Mouse (Mus musculus) megakaryocyte, embryonic 14.5 days (primary cell): ENCODE measurements around the gene Lamb3. TPM values are rescaled to one million over a fixed set of nuclear protein-coding genes. Genes with fewer than 3 reads are reported as not detected.

Experiments used
- H3K27me3 ChIP-seq: replicated peaks from 2 replicates; pipeline ENCODE3; 2012; ENCODE audit warnings: inconsistent platforms
- H3K36me3 ChIP-seq: replicated peaks from 2 replicates; pipeline ENCODE3; 2012; ENCODE audit warnings: low read length, inconsistent platforms, mixed read lengths
- H3K4me1 ChIP-seq: 2 replicates; pipeline ENCODE4 v1.6.1; 2012; ENCODE audit warnings: inconsistent platforms
- H3K4me3 ChIP-seq: replicated peaks from 2 replicates; pipeline ENCODE3; 2012; ENCODE audit warnings: moderate library complexity, mild to moderate bottlenecking, inconsistent platforms
- H3K9me3 ChIP-seq: 2 replicates; pipeline ENCODE4 v1.6.1; 2012; ENCODE audit warnings: inconsistent platforms
- FLI1 ChIP-seq: IDR thresholded peaks from 2 replicates; pipeline ENCODE4 v1.6.1; 2012; ENCODE audit warnings: low read length, inconsistent platforms, mixed read lengths
- GATA1 ChIP-seq: IDR thresholded peaks from 3 replicates; pipeline ENCODE4 v1.6.1; 2012; ENCODE audit warnings: mixed read lengths, low read length, inconsistent platforms, borderline replicate concordance
- polyA plus RNA-seq: library from polyadenylated mRNA; stranded (reverse); fragments of >175 nt; gene quantifications from 2 replicates; pipeline ENCODE4 v1.2.3, GENCODE M21; 2012; ENCODE audit warnings: low replicate concordance; ENCODE audit not compliant: insufficient read depth

The Lamb3 gene
- polyA plus RNA-seq, 1 experiment, result 0.31 TPM

DNA sequence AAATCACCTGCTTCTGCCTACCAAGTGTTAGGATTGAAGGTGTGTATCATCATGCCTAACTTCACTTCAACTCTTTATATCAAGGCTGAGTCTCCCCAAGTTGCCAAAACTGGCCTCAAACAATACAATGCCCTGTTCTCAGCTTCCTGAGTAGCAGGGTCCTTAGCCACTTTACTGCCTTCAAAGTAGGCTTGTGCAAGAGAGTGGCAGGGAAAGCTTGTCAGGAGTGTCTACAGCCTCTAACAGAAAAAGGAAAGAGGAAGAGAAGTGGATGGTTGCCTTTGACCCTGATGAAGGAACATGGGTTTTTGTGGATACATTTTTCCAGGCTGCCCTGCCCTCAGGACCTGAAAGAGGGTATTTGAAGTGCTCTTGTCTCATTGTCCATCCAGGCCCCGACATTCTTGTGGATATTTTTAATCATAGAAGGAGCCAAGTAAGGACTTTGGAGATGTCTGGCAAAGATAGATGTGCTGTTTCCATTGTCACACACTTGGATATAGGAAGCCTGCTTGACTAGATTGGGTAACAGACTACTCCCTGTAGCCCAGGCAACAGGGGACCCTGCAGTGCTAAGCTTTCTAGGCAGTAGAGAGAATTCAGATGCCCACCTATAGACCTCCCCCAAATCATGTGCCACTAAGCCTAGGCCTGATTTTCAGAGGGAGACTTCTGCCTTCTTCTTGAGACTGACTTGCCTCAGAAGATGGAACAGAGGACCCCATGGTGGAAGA lies 102.5 kb downstream of the Lamb3 start:
- H3K4me3 ChIP-seq, result no peak overlapping the region

DNA sequence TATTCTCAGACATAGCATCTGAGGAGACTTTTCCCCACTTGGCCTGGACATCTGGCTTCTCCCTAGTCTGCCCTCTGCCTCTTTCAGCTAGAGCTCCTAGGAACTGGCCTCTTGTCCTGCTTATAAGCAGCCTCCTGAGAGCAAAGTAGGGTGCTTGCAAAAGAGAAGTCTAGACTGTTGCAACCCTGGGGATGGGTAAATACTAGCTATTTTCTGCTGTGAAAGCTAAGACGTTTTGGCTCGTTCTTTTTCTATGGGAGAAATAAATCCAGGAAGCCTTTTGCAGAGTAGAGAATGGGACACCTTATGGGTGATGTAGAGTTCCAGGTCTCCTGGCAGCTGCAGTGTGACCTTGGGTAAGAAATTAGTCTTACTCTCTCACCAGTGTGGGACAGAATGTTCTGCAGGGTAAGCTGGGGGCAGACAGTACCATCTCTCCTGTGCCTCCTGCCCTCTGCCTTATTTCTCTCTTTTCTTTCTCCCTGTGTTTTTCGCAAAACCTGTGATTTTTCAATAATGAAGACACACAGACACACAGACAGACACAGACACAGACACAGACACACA lies 103.1 kb downstream of the Lamb3 start:
- Histone ChIP-seq H3K27me3 (peaks cover 27% of the 10 kb centered on the region), H3K4me1 (no peaks in the 10 kb centered on the region), H3K36me3 (no peaks in the 10 kb centered on the region), H3K4me3 (no peak overlapping the region), H3K9me3 (no peaks in the 10 kb centered on the region)
- TF ChIP-seq GATA1 (no peak), FLI1 (no peak)

More for the DNA sequence above, 102.5 kb downstream of the Lamb3 start:
- H3K4me1 ChIP-seq, result no peaks in the 10 kb centered on the region
- H3K36me3 ChIP-seq, result no peaks in the 10 kb centered on the region
- H3K9me3 ChIP-seq, result no peaks in the 10 kb centered on the region
- TF ChIP-seq FLI1 (no peak), GATA1 (no peak)
- peaks cover 24% of the 10 kb centered on the region for H3K27me3 ChIP-seq

DNA sequence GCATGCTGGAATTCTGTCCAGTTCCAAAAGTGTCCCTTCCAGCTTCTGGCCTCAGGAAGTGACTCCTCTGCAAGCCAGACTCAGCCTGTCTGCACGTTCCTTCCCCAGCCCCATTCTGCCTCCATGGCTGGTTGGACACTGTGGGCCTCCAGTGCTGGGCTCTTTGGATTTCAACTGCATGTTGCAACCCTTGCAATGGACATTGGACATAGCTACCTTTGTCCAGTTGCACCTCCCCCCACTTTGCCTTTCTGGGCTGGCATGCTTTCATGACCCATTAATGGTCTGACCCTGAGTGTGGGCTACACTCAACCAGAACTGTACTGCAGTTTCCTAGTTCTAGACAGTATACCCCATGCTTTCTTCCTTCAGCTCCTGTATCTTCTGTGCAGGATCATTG lies 104.1 kb downstream of the Lamb3 start:
- Histone ChIP-seq H3K36me3 (no peaks in the 10 kb centered on the region), H3K9me3 (no peaks in the 10 kb centered on the region), H3K4me1 (no peaks in the 10 kb centered on the region; the same call in 1 of the 2 replicates), H3K4me3 (no peak overlapping the region), H3K27me3 (peaks cover 32% of the 10 kb centered on the region)
- TF ChIP-seq FLI1 (no peak), GATA1 (no peak)

DNA sequence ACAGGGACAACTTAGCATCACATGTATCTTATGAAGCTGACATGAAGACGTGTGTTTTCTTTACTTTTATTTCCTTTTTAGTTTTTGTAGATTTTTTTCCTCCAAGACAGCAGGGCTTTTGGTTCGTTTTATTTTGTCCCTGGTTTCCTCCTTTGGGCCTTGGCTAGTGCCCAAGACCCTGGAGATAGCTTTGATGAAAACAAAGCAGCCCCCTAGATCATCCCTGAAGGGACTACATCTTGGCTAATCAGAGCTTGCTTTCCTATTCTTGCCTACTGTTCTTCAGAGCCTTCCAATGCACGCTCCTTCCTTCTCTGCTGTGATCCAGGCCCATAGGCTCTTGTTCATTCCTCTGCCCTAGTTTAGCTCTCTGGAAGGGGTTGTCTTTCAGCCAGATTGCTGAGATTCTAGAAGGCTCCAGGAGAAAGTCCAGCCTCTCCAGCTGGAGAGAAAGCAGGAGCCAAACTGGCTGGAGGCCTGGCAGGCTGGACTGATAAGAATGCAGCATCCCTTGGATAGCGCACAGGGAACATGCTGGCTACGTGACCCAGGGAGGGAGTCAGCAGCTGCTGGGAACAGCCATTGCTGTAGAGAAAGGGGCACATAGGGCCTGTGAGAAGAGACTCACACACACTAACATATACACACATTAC lies 108.3 kb downstream of the Lamb3 start:
- Histone ChIP-seq H3K4me3 (no peak overlapping the region), H3K4me1 (no peaks in the 10 kb centered on the region; the same call in 1 of the 2 replicates), H3K36me3 (no peaks in the 10 kb centered on the region), H3K27me3 (peaks cover 48% of the 10 kb centered on the region), H3K9me3 (no peaks in the 10 kb centered on the region)
- TF ChIP-seq FLI1 (no peak), GATA1 (no peak)

DNA sequence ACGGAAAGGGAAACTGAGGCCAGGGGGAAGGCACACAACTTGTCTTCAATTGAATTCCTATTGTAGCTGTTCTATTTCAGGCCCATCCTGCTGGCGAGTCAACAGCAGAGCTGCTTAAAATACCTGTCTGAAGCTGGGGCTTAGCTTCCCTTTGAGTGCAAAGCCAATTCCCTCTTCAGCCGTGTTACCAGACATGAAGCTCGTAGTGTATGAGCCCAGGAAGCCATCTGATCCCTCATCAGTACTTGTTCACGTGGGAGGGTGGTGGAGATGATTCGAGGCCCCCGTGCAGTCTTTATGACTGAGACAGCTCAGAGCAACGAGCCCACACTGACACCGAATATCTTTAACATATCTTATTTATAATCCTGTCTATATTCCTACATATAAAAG lies 108.9 kb downstream of the Lamb3 start:
- H3K4me1 ChIP-seq, result no peaks in the 10 kb centered on the region; the same call in 1 of the 2 replicates
- H3K36me3 ChIP-seq, result no peaks in the 10 kb centered on the region
- H3K4me3 ChIP-seq, result no peak overlapping the region
- H3K27me3 ChIP-seq, result peaks cover 48% of the 10 kb centered on the region
- TF ChIP-seq FLI1, result no peak
- TF ChIP-seq GATA1, result no peak
- no peaks in the 10 kb centered on the region for H3K9me3 ChIP-seq

DNA sequence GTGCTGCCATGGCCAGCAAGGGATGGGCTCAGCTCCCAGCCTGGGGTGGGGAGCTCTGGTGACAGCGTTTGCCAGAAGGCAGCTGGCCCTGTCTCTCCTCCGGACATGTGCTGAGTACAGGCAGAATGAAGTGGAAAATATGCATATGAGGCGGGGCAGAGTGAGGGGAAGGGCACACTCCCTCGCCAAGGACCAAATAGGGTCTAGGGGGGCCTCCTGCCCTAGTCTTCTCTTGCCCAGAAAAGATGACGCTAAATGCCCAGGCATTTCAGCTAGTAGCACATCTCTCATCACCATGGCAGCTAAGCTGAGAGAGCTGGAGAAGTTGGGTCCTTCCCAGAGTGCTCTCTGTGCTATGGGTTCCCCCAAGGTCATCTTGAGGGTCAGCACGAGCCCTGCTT lies 109.7 kb downstream of the Lamb3 start:
- no peaks in the 10 kb centered on the region for H3K36me3 ChIP-seq
- no peaks in the 10 kb centered on the region for H3K9me3 ChIP-seq
- TF ChIP-seq GATA1, result no peak
- no peak for TF ChIP-seq FLI1
- H3K4me3 ChIP-seq, result no peak overlapping the region
- H3K4me1 ChIP-seq, result no peaks in the 10 kb centered on the region; the same call in 1 of the 2 replicates
- peaks cover 43% of the 10 kb centered on the region for H3K27me3 ChIP-seq

DNA sequence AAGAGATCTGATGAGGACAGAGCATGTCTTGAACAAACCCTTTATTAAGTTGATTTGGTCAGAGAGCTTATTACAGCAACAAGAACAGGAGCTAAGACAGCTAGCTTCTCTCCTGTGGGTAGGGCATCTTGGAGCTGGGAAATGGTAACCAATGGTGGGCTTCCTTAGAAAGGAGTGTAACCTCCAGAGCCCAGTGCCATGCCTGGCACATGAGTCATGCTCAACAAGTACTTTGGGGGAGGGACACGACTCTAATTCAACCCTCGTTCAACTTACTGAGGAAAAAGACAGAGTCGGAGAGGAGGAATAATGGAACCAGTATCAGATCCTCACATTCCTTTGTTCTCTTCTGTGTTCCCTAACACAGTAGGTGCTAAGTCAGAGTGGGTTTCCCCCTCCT lies 112.2 kb downstream of the Lamb3 start:
- Histone ChIP-seq H3K36me3 (no peaks in the 10 kb centered on the region), H3K4me3 (no peak overlapping the region), H3K27me3 (peaks cover 36% of the 10 kb centered on the region), H3K4me1 (no peaks in the 10 kb centered on the region; the same call in 1 of the 2 replicates), H3K9me3 (no peaks in the 10 kb centered on the region)
- TF ChIP-seq FLI1 (no peak), GATA1 (no peak)

DNA sequence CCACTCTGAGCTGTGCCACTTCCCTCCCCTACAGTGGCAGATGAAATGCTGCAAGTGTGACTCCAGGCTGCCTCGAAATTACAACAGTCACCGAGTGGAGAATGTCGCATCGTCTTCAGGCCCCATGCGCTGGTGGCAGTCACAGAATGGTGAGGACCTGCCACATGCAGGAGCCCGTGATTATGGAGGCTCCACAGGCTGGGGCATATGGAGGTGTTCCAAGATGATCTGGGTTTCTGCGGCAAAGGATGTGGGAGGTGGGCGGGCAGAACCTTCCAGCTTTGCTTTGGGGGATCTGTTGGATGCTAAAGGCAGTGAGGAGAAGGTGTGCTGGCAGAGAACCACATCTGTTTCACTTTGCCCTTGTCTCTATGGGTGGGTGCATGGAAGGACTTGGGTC lies 112.9 kb downstream of the Lamb3 start:
- Histone ChIP-seq H3K36me3 (no peaks in the 10 kb centered on the region), H3K4me1 (no peaks in the 10 kb centered on the region; the same call in 1 of the 2 replicates), H3K9me3 (no peaks in the 10 kb centered on the region), H3K4me3 (no peak overlapping the region), H3K27me3 (peaks cover 30% of the 10 kb centered on the region)
- TF ChIP-seq FLI1, result no peak
- TF ChIP-seq GATA1, result no peak

DNA sequence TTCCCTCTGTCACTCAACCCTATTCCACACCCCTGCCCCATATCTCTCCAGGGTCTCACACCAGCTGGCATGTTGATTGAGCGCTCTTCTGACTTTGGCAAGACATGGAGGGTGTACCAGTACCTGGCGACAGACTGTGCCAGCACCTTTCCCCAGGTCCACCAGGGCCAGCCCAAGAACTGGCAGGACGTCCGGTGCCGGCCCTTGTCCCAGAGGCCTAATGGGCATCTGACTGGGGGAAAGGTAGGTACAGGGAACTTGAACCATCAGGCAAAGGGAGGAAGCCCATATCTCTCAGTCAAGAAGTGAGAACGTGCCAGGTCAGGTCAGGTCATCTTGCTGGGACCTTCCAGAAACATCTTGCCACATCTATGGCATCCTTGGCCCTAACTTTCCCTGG lies 116.2 kb downstream of the Lamb3 start:
- Histone ChIP-seq H3K27me3 (peaks cover 36% of the 10 kb centered on the region), H3K4me1 (no peaks in the 10 kb centered on the region), H3K9me3 (no peaks in the 10 kb centered on the region), H3K4me3 (no peak overlapping the region), H3K36me3 (no peaks in the 10 kb centered on the region)
- no peak for TF ChIP-seq FLI1
- no peak for TF ChIP-seq GATA1

DNA sequence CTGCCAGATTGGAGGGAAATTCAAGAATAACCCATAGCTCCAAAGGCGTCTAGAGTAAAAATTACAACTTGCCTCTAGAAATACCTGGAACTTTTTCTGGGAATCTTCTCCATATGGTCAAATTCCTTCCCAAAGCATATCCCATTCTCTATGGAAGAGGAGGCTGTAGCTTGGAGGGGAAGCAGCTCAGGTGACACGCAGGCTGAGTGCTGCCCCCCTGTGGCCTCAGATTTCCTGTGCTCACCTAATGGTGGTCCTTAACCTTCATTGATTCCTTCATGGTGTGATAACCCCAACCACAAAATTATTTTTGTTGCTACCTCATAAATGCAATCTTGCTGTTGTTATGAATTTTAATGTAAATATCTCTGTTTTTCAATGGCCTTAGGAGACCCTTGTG lies 116.7 kb downstream of the Lamb3 start:
- H3K4me1 ChIP-seq, result no peaks in the 10 kb centered on the region; the same call in 1 of the 2 replicates
- TF ChIP-seq FLI1, result no peak
- no peak for TF ChIP-seq GATA1
- no peak overlapping the region for H3K4me3 ChIP-seq
- peaks cover 38% of the 10 kb centered on the region for H3K27me3 ChIP-seq
- no peaks in the 10 kb centered on the region for H3K9me3 ChIP-seq
- no peaks in the 10 kb centered on the region for H3K36me3 ChIP-seq
